Mouse (Mus musculus) stomach, postnatal 0 days (tissue): Measurements from ENCODE around the gene Amy1. TPM values are rescaled to one million over a fixed set of nuclear protein-coding genes. Genes with fewer than 3 reads are reported as not detected.
"Not testable (repeated sequence)": the region's sequence is repeated elsewhere in the genome, so short reads cannot be mapped to it uniquely, and the experiment has no call there.

Experiments used
- ATAC-seq: fragments of 200-750 bp; cut with Nextera tagmentation; 2 replicates; pipeline ENCODE4 v1.8.0; 2017; ENCODE audit not compliant: low FRiP score, low TSS enrichment
- DNase-seq: peaks from one replicate; pipeline ENCODE4 v3.0.0-alpha.2; 2016; ENCODE audit warnings: low spot score
- H3K27ac ChIP-seq: fragments of 300-500 bp; sonication (generic); replicated peaks from 2 replicates; pipeline ENCODE4 v1.5.1; 2014; ENCODE audit warnings: mild to moderate bottlenecking, control low read depth
- H3K27me3 ChIP-seq: fragments of 300-500 bp; sonication (generic); 2 replicates; pipeline ENCODE4 v1.6.1; 2014; ENCODE audit warnings: low read length; ENCODE audit not compliant: control insufficient read depth, insufficient read depth
- H3K36me3 ChIP-seq: fragments of 300-500 bp; sonication (generic); 2 replicates; pipeline ENCODE4 v1.6.1; 2014; ENCODE audit warnings: low read length, mixed read lengths; ENCODE audit not compliant: control insufficient read depth, insufficient read depth
- H3K4me1 ChIP-seq: fragments of 300-500 bp; sonication (generic); replicated peaks from 2 replicates; pipeline ENCODE4 v1.6.1; 2014; ENCODE audit warnings: antibody characterized with exemption; ENCODE audit not compliant: control insufficient read depth, insufficient read depth
- H3K4me2 ChIP-seq: fragments of 300-500 bp; sonication (generic); replicated peaks from 2 replicates; pipeline ENCODE4 v1.6.1; 2014; ENCODE audit warnings: low read depth, mild to moderate bottlenecking, control low read depth, moderate library complexity
- H3K4me3 ChIP-seq: fragments of 300-500 bp; sonication (generic); 2 replicates; pipeline ENCODE4 v1.5.1; 2014; ENCODE audit warnings: low read depth, low read length, control low read depth
- H3K9ac ChIP-seq: fragments of 300-500 bp; sonication (generic); 2 replicates; pipeline ENCODE4 v1.6.1; 2014; ENCODE audit warnings: mild to moderate bottlenecking, low read length, control low read depth, mixed read lengths
- H3K9me3 ChIP-seq: fragments of 300-500 bp; sonication (generic); 2 replicates; pipeline ENCODE4 v1.6.1; 2016; ENCODE audit warnings: low read length; ENCODE audit not compliant: control insufficient read depth
- CTCF ChIP-seq: IDR thresholded peaks from 2 replicates; pipeline ENCODE4 v1.5.1; 2016; ENCODE audit warnings: antibody characterized with exemption, low read depth, mild to moderate bottlenecking, moderate library complexity
- EP300 ChIP-seq: optimal IDR thresholded peaks from 2 replicates; pipeline ENCODE3; 2016; ENCODE audit warnings: antibody characterized with exemption
- WGBS: fragments of 180-500 bp; shearing (Covaris S2); extraction: QIAGEN DNeasy Blood & Tissue Kit; methylation state at CpG from one replicate; pipeline ENCODE4 v1.1.7; 2014; 5-methylcytosine and 5-hydroxymethylcytosine counted together
- polyA plus RNA-seq: library from polyadenylated mRNA; unstranded; fragments of >200 nt; fragmentation: Nextera tagmentation; extraction: Ambion mirVana; gene quantifications from 2 replicates; pipeline ENCODE4 v1.2.1, GENCODE M21; 2015

The Amy1 gene
- polyA plus RNA-seq, result 2.0 and 2.2 TPM in 2 replicates

DNA sequence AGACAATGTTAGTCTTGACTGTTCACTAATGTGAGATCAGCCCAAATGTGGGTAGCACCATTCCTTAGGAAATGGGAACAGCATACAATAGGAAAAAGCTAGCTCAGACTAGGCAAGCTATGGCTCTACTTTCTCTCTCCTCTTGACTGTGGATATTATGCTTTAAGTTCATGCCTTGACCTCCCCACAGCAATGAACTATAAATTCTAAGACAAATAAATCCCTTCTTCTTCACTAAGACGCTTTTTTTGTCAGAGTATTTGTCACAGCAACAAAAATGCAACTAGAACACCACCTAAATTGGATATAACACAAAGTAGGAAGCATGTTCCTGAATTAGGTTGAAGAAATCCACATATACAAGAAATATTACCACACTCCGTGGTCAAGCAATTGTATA, at the start of gene Amy1:
TSS of gene Amy1 (minus strand) at position 101 of the 400 bp plus-strand sequence.
- H3K4me2 ChIP-seq, result no peak within 1 kb of the TSS
- no peaks in the 10 kb centered on the region for H3K9me3 ChIP-seq
- no peak within 1 kb of the TSS for H3K9ac ChIP-seq
- no peaks in the 10 kb centered on the region for H3K27me3 ChIP-seq
- H3K4me3 ChIP-seq, result no peak within 1 kb of the TSS
- DNase-seq (no peak), ATAC-seq (no peak)
- H3K27ac ChIP-seq, result no peak within 1 kb of the TSS
- no peak for TF ChIP-seq EP300
- TF ChIP-seq CTCF, result no peak
- WGBS, result 95% methylated on average over 2 of the region's 2 CpGs
- no peaks in the 10 kb centered on the region; the same call in 1 of the 2 replicates for H3K36me3 ChIP-seq
- no peaks in the 10 kb centered on the region for H3K4me1 ChIP-seq

DNA sequence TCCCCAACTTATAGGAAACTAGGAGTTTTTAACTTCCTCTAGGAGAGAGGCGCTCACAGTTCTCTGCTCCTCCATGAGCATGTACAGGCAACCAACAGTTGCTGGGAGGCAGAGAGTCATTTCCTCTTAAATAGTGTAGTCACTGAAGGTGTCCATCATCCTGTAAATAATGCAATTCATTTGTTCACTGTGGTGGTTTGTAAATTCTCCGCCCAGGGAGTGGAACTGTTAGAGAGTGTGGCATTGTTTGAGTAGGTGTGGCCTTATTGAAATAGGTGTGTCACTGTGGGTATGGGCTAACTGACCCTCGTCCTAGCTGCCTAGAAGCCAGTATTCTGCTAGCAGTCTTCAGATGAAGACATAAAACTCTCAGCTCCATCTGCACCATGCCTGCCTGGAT, 47.8 kb upstream of the Amy1 start:
- 69% methylated on average over 3 of the region's 3 CpGs for WGBS
- no peaks in the 10 kb centered on the region for H3K36me3 ChIP-seq
- no peak overlapping the region for H3K4me3 ChIP-seq
- H3K4me1 ChIP-seq, result no peaks in the 10 kb centered on the region
- no peak overlapping the region for H3K9ac ChIP-seq
- DNase-seq (no peak), ATAC-seq (0 out of 2 replicates have a peak, but pooled peaks have one; percentile 35)
- TF ChIP-seq CTCF (no peak), EP300 (no peak)
- no peak overlapping the region for H3K27ac ChIP-seq
- no peaks in the 10 kb centered on the region for H3K9me3 ChIP-seq
- no peaks in the 10 kb centered on the region for H3K27me3 ChIP-seq
- H3K4me2 ChIP-seq, result no peak overlapping the region

DNA sequence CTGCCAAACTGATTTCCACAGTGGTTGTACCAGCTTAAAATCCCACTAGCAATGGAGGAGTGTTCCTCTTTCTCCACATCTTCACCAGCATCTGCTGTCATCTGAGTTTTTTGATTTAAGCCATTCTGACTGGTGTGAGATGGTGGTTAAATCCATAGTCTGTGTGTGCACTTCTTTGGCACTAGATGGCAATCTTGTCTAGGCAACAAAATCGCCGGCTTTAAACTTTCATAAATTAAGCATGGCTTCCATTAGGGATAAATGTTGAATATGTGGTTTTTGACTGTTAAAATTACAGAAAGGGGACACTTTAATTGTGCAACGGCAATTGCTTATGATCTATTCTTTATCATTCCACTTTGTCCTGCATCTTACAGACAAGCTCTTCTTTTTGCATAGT, 44.9 kb upstream of the Amy1 start:
- not testable (repeated sequence) for H3K9ac ChIP-seq, H3K4me3 ChIP-seq
- 28% methylated on average over 3 of the region's 3 CpGs for WGBS

DNA sequence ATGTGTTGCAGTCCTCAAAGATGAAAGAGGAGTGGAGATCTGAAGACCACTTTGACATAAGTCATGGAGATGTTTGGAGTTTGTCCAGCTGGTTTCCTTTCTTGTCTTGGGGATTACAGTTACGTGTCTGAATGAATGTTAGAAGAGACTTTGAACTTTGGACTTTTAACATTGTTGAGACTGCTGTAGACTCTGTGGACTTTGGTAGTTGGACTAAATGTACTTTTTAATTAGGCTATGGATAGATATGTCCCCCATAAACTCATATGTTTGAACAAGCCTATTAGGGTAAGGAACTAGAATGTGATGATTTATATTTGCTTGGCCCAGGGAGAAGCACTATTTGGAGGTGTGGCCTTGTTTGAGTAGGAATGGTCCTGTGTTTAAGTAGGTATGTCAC, 33.0 kb upstream of the Amy1 start:
- no peak for ATAC-seq
- no peak for DNase-seq
- H3K4me2 ChIP-seq, result no peak overlapping the region
- TF ChIP-seq CTCF (no peak), EP300 (no peak)
- H3K27me3 ChIP-seq, result no peaks in the 10 kb centered on the region
- H3K27ac ChIP-seq, result no peak overlapping the region
- H3K36me3 ChIP-seq, result no peaks in the 10 kb centered on the region
- no peaks in the 10 kb centered on the region for H3K4me1 ChIP-seq
- 52% methylated on average over 1 of the region's 1 CpGs for WGBS
- no peak overlapping the region for H3K4me3 ChIP-seq
- H3K9ac ChIP-seq, result no peak overlapping the region
- no peaks in the 10 kb centered on the region for H3K9me3 ChIP-seq

More for the DNA sequence above, 44.9 kb upstream of the Amy1 start:
- peak; percentile 75 for TF ChIP-seq CTCF
- not testable (repeated sequence) for H3K36me3 ChIP-seq, H3K27me3 ChIP-seq, DNase-seq, ATAC-seq, H3K9me3 ChIP-seq, H3K27ac ChIP-seq, H3K4me1 ChIP-seq, H3K4me2 ChIP-seq

DNA sequence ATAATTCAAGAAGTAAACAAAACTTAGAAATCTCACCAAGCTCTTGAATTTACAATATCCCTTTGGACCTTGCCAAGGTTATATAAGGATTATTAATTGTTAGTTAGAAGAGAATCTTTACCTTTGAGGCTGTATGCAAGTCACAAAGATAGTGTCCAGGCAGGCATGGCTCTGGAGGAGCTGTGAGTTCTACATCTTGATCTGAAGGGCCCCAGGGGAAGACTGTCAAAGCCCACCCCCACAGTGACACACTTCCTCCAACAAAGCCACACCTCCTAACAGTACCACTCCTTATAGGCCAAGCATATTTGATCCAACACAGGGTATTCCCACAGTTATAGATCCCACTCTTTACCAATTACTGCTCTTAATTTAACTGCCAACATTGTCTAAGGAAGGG, 27.7 kb upstream of the Amy1 start:
- no peaks in the 10 kb centered on the region for H3K27me3 ChIP-seq
- H3K27ac ChIP-seq, result no peak overlapping the region
- H3K36me3 ChIP-seq, result no peaks in the 10 kb centered on the region
- H3K4me2 ChIP-seq, result no peak overlapping the region
- no peak overlapping the region for H3K4me3 ChIP-seq
- no peaks in the 10 kb centered on the region for H3K4me1 ChIP-seq
- ATAC-seq (no peak), DNase-seq (no peak)
- no peaks in the 10 kb centered on the region for H3K9me3 ChIP-seq
- no peak overlapping the region for H3K9ac ChIP-seq
- TF ChIP-seq CTCF, result no peak
- no peak for TF ChIP-seq EP300

DNA sequence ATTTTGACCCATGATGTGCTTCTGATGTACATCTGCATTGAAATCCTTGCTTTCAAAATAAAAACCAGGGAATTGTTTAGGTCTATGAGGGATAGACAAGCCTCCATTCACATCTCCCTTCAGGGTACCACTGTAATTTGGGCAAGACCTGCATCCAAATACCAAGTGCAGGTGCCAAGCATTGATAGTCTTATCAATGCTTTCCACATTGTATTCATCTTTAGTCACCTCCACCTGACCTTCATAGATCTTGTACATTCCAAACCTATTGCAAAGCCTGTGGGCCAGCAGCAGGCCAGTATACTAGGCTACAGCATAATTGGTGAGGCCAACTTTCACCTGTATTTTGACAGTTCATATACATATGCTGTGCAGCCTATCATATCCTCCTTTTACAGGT, 25.1 kb upstream of the Amy1 start:
- Histone ChIP-seq H3K27ac (no peak overlapping the region), H3K9me3 (no peaks in the 10 kb centered on the region), H3K4me2 (no peak overlapping the region), H3K4me1 (no peaks in the 10 kb centered on the region), H3K36me3 (no peaks in the 10 kb centered on the region), H3K9ac (no peak overlapping the region), H3K27me3 (no peaks in the 10 kb centered on the region), H3K4me3 (no peak overlapping the region)
- no peak for TF ChIP-seq EP300
- no peak for TF ChIP-seq CTCF
- DNase-seq (no peak), ATAC-seq (no peak)
